Mouse (Mus musculus): ENCODE measurements around the gene Iqck. TPM values are rescaled to one million over a fixed set of nuclear protein-coding genes. Genes with fewer than 3 reads are reported as not detected.

Gene Iqck
- total RNA-seq, 4 experiments from 2014 or later: 2.8 to 5.7 (median 4.5) TPM

Other genes starting within 250 kb of the Iqck start
- gene Gde1, start 150.0 kb upstream of the Iqck start, total RNA-seq (2022): 100 to 1,000 TPM; 199 to 203 (median 202) TPM
- 10 to 100 TPM; 44.1 to 54.8 (median 47.9) TPM for gene Ccp110, start 143.2 kb upstream of the Iqck start, total RNA-seq (2022)
- 10 to 100 TPM; 61.8 to 73.0 (median 69.1) TPM for gene Vps35l, start 115.5 kb upstream of the Iqck start, total RNA-seq (2022)
- gene Knop1, start 502 bp downstream of the Iqck start, total RNA-seq (2022): 10 to 100 TPM; 23.2 to 30.3 (median 26.3) TPM
- 100 to 1,000 TPM; 150 to 157 (median 154) TPM for gene Gprc5b, start 139.5 kb downstream of the Iqck start, total RNA-seq (2022)